16 mouse cellular contexts compared by ENCODE assay signal in genomic region chr15:78604255-78604654, GRCm38 (mm10). TPM values are rescaled to one million over a fixed set of nuclear protein-coding genes. Genes with fewer than 3 reads are reported as not detected.
"Had no signal": no experiment of that assay in that cellular context is flagged by ENCODE, and none has a peak within 500 bp of the region (broad histone marks: within the 10 kb centered on the region; RNA-seq: fewer than 3 reads in every experiment).

No protein-coding gene starts in this region.

- ATAC-seq: hindbrain, embryonic 16.5 days; inflammation-experienced regulatory T-cells, adult 6 months; intestine, postnatal 0 days had no signal

- H3K4me2 ChIP-seq: limb, embryonic 13.5 days; midbrain, embryonic 12.5 days had no signal

- H3K36me3 ChIP-seq: limb, embryonic 13.5 days; midbrain, embryonic 12.5 days had no signal

- H3K27ac ChIP-seq: layer of hippocampus, adult 2 months; limb, embryonic 13.5 days; liver, embryonic 14.5 days; midbrain, embryonic 12.5 days had no signal

- DNase-seq: kidney, adult 8-10 months; kidney, postnatal 10 days; kidney, postnatal 4 days; left cerebral cortex, postnatal 4 days; lung, adult 2 months; lung, postnatal 14 days; right cerebral cortex, postnatal 25 days had no signal

- H3K9ac ChIP-seq: limb, embryonic 13.5 days; liver, embryonic 14.5 days; midbrain, embryonic 12.5 days had no signal

- H3K27me3 ChIP-seq: limb, embryonic 13.5 days; midbrain, embryonic 12.5 days had no signal

- H3K4me3 ChIP-seq: layer of hippocampus, adult 2 months; limb, embryonic 13.5 days; midbrain, embryonic 12.5 days had no signal

- H3K9me3 ChIP-seq: limb, embryonic 13.5 days; midbrain, embryonic 12.5 days had no signal

- H3K4me1 ChIP-seq: limb, embryonic 13.5 days had no signal

RNA-seq across cellular contexts. Expression of gene Sstr3, which starts 59.8 kb away (rescaled TPM):
- total RNA-seq: megakaryocyte-erythroid progenitor cell, adult 5-6 weeks had no signal
- polyA plus RNA-seq: limb, embryonic 13.5 days; liver, adult 2 months had no signal
